Mouse (Mus musculus): ENCODE results near the gene Edil3.

GRCm38 (mm10) chr13:89119809-89120208 lies 298.5 kb downstream of the Edil3 start:
- no peak for TF ChIP-seq CTCF (IDR thresholded peaks at IDR 0.05; ENCODE audit: low read depth)
- no peak for TF ChIP-seq EP300 (optimal IDR thresholded peaks at IDR 0.05)
